Mouse (Mus musculus) skeletal muscle tissue, postnatal 0 days (tissue): ENCODE data around the gene Gm17190. TPM values are rescaled to one million over a fixed set of nuclear protein-coding genes. Genes with fewer than 3 reads are reported as not detected.

Source experiments
- polyA plus RNA-seq: library from polyadenylated mRNA; unstranded; fragments of >200 nt; fragmentation: Nextera tagmentation; extraction: Ambion mirVana; gene quantifications from 2 replicates; pipeline ENCODE4 v1.2.1, GENCODE M21; 2015

The Gm17190 gene
- not detected in 2 replicates for polyA plus RNA-seq

GRCm38 (mm10) chr13:96081754-96082153 lies at the start of gene Gm17190:
Gene Gm17190, plus strand, starts transcription at chr13:96082054.

GRCm38 (mm10) chr13:96081276-96081675 lies 578 bp upstream of the Gm17190 start, which contains the start of gene Gm20075:
Gene Gm20075, minus strand, starts transcription at chr13:96081376.

GRCm38 (mm10) chr13:96132401-96132816 lies 50.6 kb downstream of the Gm17190 start, which contains the start of gene Sv2c:
Gene Sv2c, minus strand, starts transcription at chr13:96132577.

Other genes starting within 250 kb of the Gm17190 start
- gene Iqgap2, start 190.1 kb upstream of the Gm17190 start, polyA plus RNA-seq = 2.9 and 3.5 TPM in 2 replicates
- gene Gm20075, start 678 bp upstream of the Gm17190 start, polyA plus RNA-seq = 16.5 and 17.9 TPM in 2 replicates
- gene Sv2c, start 50.5 kb downstream of the Gm17190 start, polyA plus RNA-seq = 0.12 and 0.16 TPM in 2 replicates